Mouse (Mus musculus): ENCODE results near the gene Vegfb. TPM values are rescaled to one million over a fixed set of nuclear protein-coding genes. Genes with fewer than 3 reads are reported as not detected.

The Vegfb gene
- 40.5 and 40.9 TPM in 2 replicates for total RNA-seq (2014; rRNA removed)
- 90.8 and 92.3 TPM in 2 replicates for polyA plus RNA-seq (2015; fragmentation: Nextera tagmentation; extraction: Ambion mirVana)

DNA sequence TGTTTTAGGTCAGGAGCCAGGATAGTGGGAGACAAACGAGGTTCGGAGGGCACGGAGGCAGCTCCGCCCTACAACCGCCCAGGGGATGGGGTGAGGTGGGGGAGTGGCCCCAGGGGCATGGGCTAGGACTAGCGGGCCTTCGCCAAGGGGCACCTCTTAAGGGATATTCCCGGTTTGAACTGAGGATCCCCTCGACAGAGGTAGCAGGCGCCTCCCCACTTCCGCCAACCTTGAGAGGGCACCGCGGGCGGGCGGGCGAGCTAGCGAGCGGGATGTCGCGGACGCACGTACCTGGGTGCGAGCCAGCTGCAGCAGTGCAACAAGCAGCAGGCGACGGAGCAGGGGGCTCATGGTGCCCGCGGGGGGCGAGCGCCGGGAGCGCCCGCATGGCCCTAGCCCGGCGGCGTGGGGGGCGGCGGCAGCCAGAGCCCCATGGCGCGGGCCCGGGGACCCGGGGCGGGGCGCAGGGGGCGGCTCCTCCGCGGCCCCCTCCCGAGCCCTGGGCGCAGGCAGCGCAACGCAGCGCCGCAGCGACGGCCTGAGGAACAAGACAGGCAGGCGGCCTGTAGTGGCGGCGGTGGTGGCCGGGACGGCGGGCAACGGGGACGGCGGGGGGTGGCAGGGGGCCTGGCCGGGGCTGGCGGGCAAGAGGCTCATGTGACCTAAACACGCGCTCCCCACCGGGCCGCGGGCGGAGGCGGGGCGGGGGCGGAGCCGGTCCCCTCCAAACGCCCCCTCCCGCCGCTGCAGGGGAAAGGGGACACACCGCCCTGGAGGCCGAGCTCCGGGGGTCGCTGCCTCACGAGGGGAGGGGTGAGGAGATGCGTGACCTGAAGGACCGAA is at the start of gene Vegfb:
TSS of gene Vegfb (minus strand) at position 591 of the 843 bp plus-strand sequence.
- Histone ChIP-seq H3K27me3 (ENCODE audit: insufficient read depth, low read length) (no peaks in the 10 kb centered on the region), H3K4me3 (ENCODE audit: low read length) (peak within 1 kb of the TSS; percentile 58), H3K4me2 (ENCODE audit: low read depth, low read length) (peak within 1 kb of the TSS; percentile 79), H3K36me3 (ENCODE audit: insufficient read depth, low read length) (peaks cover 17% of the 10 kb centered on the region; the same call in 1 of the 2 replicates), H3K27ac (peak within 1 kb of the TSS; percentile 75), H3K4me1 (ENCODE audit: insufficient read depth, low read length) (no peaks in the 10 kb centered on the region), H3K9ac (replicated peaks; ENCODE audit: low read length) (peak within 1 kb of the TSS; percentile 78), H3K9me3 (ENCODE audit: low read length) (no peaks in the 10 kb centered on the region)
- DNase-seq (ENCODE audit: low spot score) (peak; percentile 72), ATAC-seq (peak; percentile 52)
- TF ChIP-seq CTCF (IDR thresholded peaks at IDR 0.05; ENCODE audit: low read depth) = no peak
- WGBS = 3% methylated on average over 70 of the region's 85 CpGs

DNA sequence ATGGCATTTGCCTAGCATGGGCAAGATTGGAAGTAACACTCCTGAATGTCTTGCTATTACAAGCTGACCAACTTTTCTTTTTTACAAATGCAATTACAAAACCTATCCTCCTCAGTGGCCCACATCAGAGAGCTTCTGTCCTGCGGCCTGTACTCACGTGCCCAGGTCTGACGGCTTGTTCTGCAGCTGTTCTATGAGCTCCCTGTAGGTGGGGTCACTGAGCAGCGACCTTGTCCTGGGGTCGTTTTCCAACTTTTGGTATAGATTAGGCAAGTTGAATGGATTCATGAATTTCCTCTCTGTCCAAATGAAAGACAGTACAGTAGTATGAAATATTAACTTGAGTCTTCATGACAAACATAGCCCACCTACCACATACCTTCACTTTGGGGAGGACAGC is 46.6 kb upstream of the Vegfb start:
- WGBS = 89% methylated on average over 5 of the region's 5 CpGs
- peaks cover 39% of the 10 kb centered on the region for H3K36me3 ChIP-seq (ENCODE audit: insufficient read depth, low read length)

DNA sequence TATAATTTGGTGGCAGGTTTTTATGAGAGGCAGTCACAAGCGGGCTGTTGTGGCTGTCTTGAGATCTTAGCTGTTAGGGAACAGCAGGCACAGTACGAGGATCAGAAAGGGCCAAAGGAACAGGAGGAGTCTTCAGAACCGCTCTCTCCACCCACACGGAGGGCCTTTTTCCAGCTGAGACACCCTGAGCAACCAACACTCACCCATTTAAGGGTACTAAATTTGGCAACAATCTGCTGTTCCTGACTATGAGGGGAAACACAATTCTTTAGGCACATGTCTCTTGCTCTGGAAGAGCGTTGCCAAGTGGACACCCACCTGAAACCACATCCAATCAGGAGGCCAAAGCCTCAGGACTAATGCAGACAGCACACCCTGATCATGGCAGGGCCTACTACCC is 42.1 kb upstream of the Vegfb start:
- peaks cover 69% of the 10 kb centered on the region for H3K36me3 ChIP-seq (ENCODE audit: insufficient read depth, low read length)
- no peak overlapping the region for H3K27ac ChIP-seq
- H3K4me2 ChIP-seq (ENCODE audit: low read depth, low read length) = no peak overlapping the region
- no peaks in the 10 kb centered on the region for H3K4me1 ChIP-seq (ENCODE audit: insufficient read depth, low read length)
- DNase-seq (ENCODE audit: low spot score) = no peak
- H3K27me3 ChIP-seq (ENCODE audit: insufficient read depth, low read length) = no peaks in the 10 kb centered on the region
- ATAC-seq = no peak
- H3K9me3 ChIP-seq (ENCODE audit: low read length) = no peaks in the 10 kb centered on the region
- H3K9ac ChIP-seq (replicated peaks; ENCODE audit: low read length) = no peak overlapping the region
- no peak overlapping the region for H3K4me3 ChIP-seq (ENCODE audit: low read length)
- WGBS = 96% methylated on average over 5 of the region's 5 CpGs
- no peak for TF ChIP-seq CTCF (IDR thresholded peaks at IDR 0.05; ENCODE audit: low read depth)

More for the DNA sequence above, 46.6 kb upstream of the Vegfb start:
- Histone ChIP-seq H3K9me3 (ENCODE audit: low read length) (no peaks in the 10 kb centered on the region), H3K4me2 (ENCODE audit: low read depth, low read length) (no peak overlapping the region), H3K27ac (no peak overlapping the region), H3K27me3 (ENCODE audit: insufficient read depth, low read length) (no peaks in the 10 kb centered on the region), H3K4me1 (ENCODE audit: insufficient read depth, low read length) (peaks cover 6% of the 10 kb centered on the region; the same call in 1 of the 2 replicates), H3K4me3 (ENCODE audit: low read length) (no peak overlapping the region), H3K9ac (replicated peaks; ENCODE audit: low read length) (no peak overlapping the region)
- TF ChIP-seq CTCF (IDR thresholded peaks at IDR 0.05; ENCODE audit: low read depth) = no peak
- no peak for ATAC-seq
- DNase-seq (ENCODE audit: low spot score) = no peak

DNA sequence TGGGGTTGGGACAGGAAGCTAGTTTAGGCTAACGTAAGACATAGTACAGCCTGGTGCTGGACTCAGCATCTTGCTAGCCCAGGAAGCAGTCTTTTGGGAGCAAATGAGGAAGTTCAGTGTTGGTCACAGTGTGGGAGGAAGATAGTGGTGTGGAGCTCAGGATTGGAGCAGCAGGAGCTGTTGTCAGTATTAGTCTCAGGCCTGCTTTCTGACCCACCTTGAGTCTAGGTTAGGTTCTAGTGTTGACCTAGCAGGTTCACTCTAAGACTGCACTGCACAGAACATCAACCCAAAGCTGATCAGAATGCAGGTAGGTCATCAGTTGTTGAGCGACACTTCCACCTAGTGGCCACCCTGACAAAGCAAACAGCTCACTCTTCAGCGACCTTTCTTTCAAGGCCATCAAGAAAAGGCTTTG is 32.8 kb upstream of the Vegfb start:
- peak; percentile 73 for DNase-seq (ENCODE audit: low spot score)
- H3K4me2 ChIP-seq (ENCODE audit: low read depth, low read length) = no peak overlapping the region
- 42% methylated on average over 3 of the region's 3 CpGs for WGBS
- peaks cover 54% of the 10 kb centered on the region for H3K36me3 ChIP-seq (ENCODE audit: insufficient read depth, low read length)
- no peak overlapping the region for H3K4me3 ChIP-seq (ENCODE audit: low read length)
- peak; percentile 85 for TF ChIP-seq CTCF (IDR thresholded peaks at IDR 0.05; ENCODE audit: low read depth)
- no peak overlapping the region for H3K27ac ChIP-seq
- ATAC-seq = peak; percentile 56; the same call in 1 of the 2 replicates
- H3K4me1 ChIP-seq (ENCODE audit: insufficient read depth, low read length) = no peaks in the 10 kb centered on the region
- H3K9ac ChIP-seq (replicated peaks; ENCODE audit: low read length) = no peak overlapping the region
- no peaks in the 10 kb centered on the region for H3K9me3 ChIP-seq (ENCODE audit: low read length)
- no peaks in the 10 kb centered on the region for H3K27me3 ChIP-seq (ENCODE audit: insufficient read depth, low read length)

DNA sequence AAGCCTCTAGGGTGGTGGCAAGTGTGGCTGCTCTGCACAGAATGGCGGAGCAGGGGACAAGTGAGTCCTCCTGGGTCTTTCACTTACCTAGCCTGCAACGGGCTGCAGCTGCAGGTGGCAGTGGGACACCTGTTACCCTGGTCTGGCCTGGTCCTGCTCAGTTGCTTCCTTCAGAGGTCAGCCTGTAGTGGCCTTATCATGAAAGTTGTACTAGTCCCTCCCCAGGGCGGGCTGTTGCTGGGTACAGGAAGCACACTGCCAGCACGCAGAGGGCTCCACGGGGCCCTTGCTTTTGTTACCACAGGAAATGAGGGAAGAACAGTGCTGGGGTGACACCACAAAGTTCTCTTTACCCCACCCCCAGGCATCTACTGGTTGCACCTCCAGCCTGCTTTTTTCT is 31.7 kb upstream of the Vegfb start, which contains the start of gene Fermt3:
TSS of gene Fermt3 (minus strand) at position 279 of the 400 bp plus-strand sequence.
- Histone ChIP-seq H3K27ac (peak within 1 kb of the TSS; percentile 15; the same call in 1 of the 2 replicates), H3K4me3 (ENCODE audit: low read length) (no peak within 1 kb of the TSS), H3K9ac (replicated peaks; ENCODE audit: low read length) (no peak within 1 kb of the TSS), H3K4me2 (ENCODE audit: low read depth, low read length) (no peak within 1 kb of the TSS), H3K9me3 (ENCODE audit: low read length) (no peaks in the 10 kb centered on the region), H3K36me3 (ENCODE audit: insufficient read depth, low read length) (peaks cover 47% of the 10 kb centered on the region), H3K4me1 (ENCODE audit: insufficient read depth, low read length) (no peaks in the 10 kb centered on the region), H3K27me3 (ENCODE audit: insufficient read depth, low read length) (no peaks in the 10 kb centered on the region)
- no peak for DNase-seq (ENCODE audit: low spot score)
- 89% methylated on average over 5 of the region's 5 CpGs for WGBS
- ATAC-seq = no peak
- no peak for TF ChIP-seq CTCF (IDR thresholded peaks at IDR 0.05; ENCODE audit: low read depth)

DNA sequence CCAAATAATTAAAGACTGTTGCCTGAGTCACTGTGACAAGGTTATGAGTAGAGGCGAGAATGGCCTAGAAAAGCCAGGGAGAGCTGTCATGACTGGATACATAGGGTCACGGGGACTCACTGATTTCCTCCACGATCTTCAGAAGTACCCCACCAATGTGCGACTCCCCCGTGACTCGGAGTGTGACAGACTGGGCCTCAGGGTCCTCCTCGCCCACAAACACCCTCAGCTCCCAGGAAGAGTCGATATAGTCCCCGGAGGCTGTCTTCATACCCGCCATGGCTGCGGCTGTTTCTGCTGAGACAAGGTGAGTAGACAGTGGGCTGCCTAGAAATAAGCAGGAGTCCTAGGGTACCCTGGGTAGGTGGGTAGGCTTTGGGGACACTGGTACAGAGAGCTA is 31.1 kb upstream of the Vegfb start:
- Histone ChIP-seq H3K36me3 (ENCODE audit: insufficient read depth, low read length) (peaks cover 43% of the 10 kb centered on the region), H3K27me3 (ENCODE audit: insufficient read depth, low read length) (no peaks in the 10 kb centered on the region), H3K4me2 (ENCODE audit: low read depth, low read length) (no peak overlapping the region), H3K9ac (replicated peaks; ENCODE audit: low read length) (no peak overlapping the region), H3K9me3 (ENCODE audit: low read length) (no peaks in the 10 kb centered on the region), H3K4me3 (ENCODE audit: low read length) (no peak overlapping the region), H3K4me1 (ENCODE audit: insufficient read depth, low read length) (no peaks in the 10 kb centered on the region), H3K27ac (peak overlapping the region; percentile 15; the same call in 1 of the 2 replicates)
- DNase-seq (ENCODE audit: low spot score) (no peak), ATAC-seq (no peak)
- TF ChIP-seq CTCF (IDR thresholded peaks at IDR 0.05; ENCODE audit: low read depth) = no peak
- 94% methylated on average over 11 of the region's 11 CpGs for WGBS
